Mouse (Mus musculus): ENCODE results near the gene BC107364. TPM values are rescaled to one million over a fixed set of nuclear protein-coding genes. Genes with fewer than 3 reads are reported as not detected.
A peak's percentile ranks its signal among the peaks of the same experiment; 100 is the strongest.
"Not testable (repeated sequence)": the region's sequence is repeated elsewhere in the genome, so short reads cannot be mapped to it uniquely, and the experiment has no call there.

Gene BC107364
- not detected in 2 replicates for polyA plus RNA-seq (2015; fragmentation: Nextera tagmentation; extraction: Ambion mirVana)

DNA sequence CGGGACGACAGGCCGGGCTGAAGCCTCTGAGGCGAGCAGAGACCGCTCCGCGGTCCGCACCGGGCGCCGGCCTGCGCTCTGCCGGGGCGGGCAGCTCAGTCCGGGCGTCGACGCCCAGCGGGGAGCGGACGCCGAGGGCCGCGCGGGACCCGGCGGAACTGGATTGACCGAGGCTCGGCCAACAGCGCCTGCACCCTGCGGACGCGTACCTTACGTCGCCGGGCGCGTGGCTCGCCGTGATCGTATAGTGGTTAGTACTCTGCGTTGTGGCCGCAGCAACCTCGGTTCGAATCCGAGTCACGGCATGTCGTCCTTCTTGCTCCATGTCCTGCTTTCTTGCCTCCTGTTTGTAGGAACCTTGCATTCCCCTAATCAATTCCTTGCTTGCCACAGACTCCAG, at the start of gene BC107364:
BC107364 (minus strand) TSS at position 45 of the 400 bp plus-strand sequence.
- not testable (repeated sequence) for H3K4me1 ChIP-seq (ENCODE audit: control insufficient read depth, low read depth, low read length); H3K27me3 ChIP-seq (ENCODE audit: control insufficient read depth, insufficient read depth, low read depth, low read length); H3K4me2 ChIP-seq (ENCODE audit: low read depth, low read length); H3K4me3 ChIP-seq (ENCODE audit: low read depth, low read length); H3K27ac ChIP-seq (ENCODE audit: low read length); H3K36me3 ChIP-seq (ENCODE audit: control insufficient read depth, insufficient read depth); H3K9ac ChIP-seq (ENCODE audit: low read depth, low read length); H3K9me3 ChIP-seq (replicated peaks; ENCODE audit: control insufficient read depth, low read length)
- ATAC-seq (ENCODE audit: low read depth), result peak; percentile 58
- no CpG with 5 or more reads among the region's 48 CpGs for WGBS (ENCODE audit: insufficient replicate concordance)

DNA sequence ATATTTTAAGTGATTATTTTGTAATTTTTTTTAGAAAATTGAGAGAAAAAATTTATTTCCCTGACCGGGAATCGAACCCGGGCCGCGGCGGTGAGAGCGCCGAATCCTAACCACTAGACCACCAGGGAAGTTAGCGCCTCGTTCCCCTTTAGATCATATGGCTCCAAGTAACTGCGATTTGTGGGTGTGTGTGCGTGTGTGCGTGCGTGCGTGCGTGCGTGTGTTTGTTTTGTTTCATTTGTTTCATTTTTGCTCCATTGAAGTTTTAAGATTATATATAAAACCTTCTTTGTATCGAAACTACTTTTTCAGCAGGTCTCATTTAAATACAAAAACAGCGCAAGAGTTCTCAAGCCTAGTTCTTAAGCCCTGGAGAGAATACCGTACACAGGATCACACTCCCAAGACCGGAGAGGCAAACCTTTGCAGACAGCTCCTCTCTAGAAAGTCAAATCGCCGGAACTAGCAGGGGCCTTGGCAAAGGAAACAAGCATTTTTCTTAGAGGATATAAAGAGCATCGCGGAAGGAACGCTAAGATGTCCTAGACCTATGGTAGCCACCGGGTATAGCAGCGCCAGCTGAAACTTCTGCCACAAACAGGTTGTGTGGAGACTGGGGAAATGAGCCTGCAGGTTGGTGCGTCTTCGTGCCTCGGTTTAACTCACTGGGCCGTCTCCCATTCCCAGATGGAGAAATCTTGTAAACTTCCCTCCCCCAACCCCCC, 49.4 kb upstream of the BC107364 start:
- Histone ChIP-seq H3K36me3 (ENCODE audit: control insufficient read depth, insufficient read depth) (no peaks in the 10 kb centered on the region), H3K9me3 (replicated peaks; ENCODE audit: control insufficient read depth, low read length) (no peaks in the 10 kb centered on the region), H3K27ac (ENCODE audit: low read length) (peak overlapping the region; percentile 89), H3K27me3 (ENCODE audit: control insufficient read depth, insufficient read depth, low read depth, low read length) (no peaks in the 10 kb centered on the region), H3K4me2 (ENCODE audit: low read depth, low read length) (peak overlapping the region; percentile 96), H3K4me1 (ENCODE audit: control insufficient read depth, low read depth, low read length) (peaks cover 10% of the 10 kb centered on the region), H3K9ac (ENCODE audit: low read depth, low read length) (peak overlapping the region; percentile 71), H3K4me3 (ENCODE audit: low read depth, low read length) (peak overlapping the region; percentile 75)
- ATAC-seq (ENCODE audit: low read depth), result peak; percentile 60
- under 1% methylated on average over 32 of the region's 32 CpGs for WGBS (ENCODE audit: insufficient replicate concordance)

DNA sequence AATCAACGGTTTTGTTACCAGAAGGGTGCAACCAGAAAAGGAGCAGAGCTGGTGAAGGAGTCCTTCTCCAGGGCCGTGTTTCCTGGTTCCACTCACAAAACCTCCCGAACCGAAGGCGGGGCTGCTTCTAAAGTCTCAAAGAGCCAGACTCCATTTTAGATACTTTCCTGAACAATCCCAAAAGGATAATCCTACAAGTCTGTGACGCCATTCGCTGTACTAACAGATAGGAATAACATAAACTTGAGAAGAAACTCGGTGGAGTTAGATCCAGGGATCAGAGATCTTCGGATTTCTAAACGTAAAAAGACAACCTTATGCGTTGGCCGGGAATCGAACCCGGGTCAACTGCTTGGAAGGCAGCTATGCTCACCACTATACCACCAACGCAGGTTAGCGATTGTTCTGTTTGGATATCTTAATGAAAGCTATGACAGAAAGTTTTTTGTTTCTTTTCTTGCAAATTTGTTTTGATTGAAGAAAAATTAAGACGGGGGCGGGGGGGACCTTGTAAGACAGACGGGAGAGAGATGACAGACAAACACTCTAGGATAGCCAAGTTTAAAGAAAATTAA, 48.7 kb upstream of the BC107364 start:
- ATAC-seq (ENCODE audit: low read depth), result peak; percentile 70
- Histone ChIP-seq H3K9me3 (replicated peaks; ENCODE audit: control insufficient read depth, low read length) (no peaks in the 10 kb centered on the region), H3K36me3 (ENCODE audit: control insufficient read depth, insufficient read depth) (no peaks in the 10 kb centered on the region), H3K9ac (ENCODE audit: low read depth, low read length) (peak overlapping the region; percentile 81), H3K4me3 (ENCODE audit: low read depth, low read length) (peak overlapping the region; percentile 75), H3K4me1 (ENCODE audit: control insufficient read depth, low read depth, low read length) (peaks cover 12% of the 10 kb centered on the region), H3K4me2 (ENCODE audit: low read depth, low read length) (peak overlapping the region; percentile 96), H3K27me3 (ENCODE audit: control insufficient read depth, insufficient read depth, low read depth, low read length) (no peaks in the 10 kb centered on the region), H3K27ac (ENCODE audit: low read length) (peak overlapping the region; percentile 94)
- under 1% methylated on average over 19 of the region's 19 CpGs for WGBS (ENCODE audit: insufficient replicate concordance)

DNA sequence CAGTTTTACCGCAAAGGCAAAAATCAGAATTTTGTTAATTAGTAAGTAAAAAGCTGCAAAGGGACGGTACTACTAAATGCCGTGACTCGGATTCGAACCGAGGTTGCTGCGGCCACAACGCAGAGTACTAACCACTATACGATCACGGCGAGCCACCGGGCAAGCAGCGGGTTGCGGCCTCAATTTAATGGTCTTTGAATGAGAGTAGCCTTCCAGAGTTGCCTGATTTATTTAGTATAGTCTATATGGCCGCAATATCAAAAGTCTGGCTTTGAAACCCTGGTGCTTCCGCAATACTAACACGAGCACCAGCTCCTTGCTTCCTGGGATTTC, 48.1 kb upstream of the BC107364 start:
- Histone ChIP-seq H3K27me3 (ENCODE audit: control insufficient read depth, insufficient read depth, low read depth, low read length) (no peaks in the 10 kb centered on the region), H3K4me2 (ENCODE audit: low read depth, low read length) (peak overlapping the region; percentile 96), H3K36me3 (ENCODE audit: control insufficient read depth, insufficient read depth) (no peaks in the 10 kb centered on the region), H3K27ac (ENCODE audit: low read length) (peak overlapping the region; percentile 94), H3K4me3 (ENCODE audit: low read depth, low read length) (peak overlapping the region; percentile 75), H3K9ac (ENCODE audit: low read depth, low read length) (peak overlapping the region; percentile 81), H3K9me3 (replicated peaks; ENCODE audit: control insufficient read depth, low read length) (no peaks in the 10 kb centered on the region), H3K4me1 (ENCODE audit: control insufficient read depth, low read depth, low read length) (peaks cover 12% of the 10 kb centered on the region)
- peak; percentile 74 for ATAC-seq (ENCODE audit: low read depth)
- under 1% methylated on average over 17 of the region's 17 CpGs for WGBS (ENCODE audit: insufficient replicate concordance)

DNA sequence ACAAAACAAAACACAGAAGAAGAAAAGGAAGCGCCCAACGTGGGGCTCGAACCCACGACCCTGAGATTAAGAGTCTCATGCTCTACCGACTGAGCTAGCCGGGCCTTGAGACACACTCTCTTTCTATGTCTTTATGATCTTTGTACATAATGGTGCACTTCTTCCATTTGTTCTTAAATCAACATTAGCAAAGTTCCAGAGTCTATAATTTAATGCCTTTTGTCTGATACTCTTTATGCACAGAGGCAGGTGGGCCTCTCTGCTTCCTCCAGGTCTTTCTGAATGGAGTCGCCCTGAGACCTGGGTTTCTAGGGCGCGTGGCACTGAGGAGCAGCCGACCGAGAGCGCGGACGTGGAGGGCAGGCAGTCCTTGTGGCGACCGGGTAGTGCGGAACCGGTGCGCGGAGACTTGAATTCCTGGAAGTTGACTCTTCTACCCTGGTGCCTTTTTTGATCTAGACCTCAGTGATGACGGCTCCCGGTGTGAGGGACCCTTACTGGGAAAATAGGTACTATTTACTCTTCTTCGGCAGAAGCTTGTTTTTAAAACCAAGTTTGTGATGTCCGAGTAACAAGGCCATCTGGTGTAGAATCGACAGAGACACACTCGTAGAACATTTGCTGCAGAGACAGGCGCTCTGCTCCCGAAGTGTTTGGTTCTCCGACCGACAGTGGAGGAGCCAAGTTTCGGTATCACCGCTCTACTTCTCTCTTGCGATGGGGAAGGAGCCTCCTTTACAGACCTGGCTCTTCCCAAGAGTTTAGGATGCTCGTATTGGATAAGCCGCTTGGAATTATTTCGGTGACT, 47.6 kb upstream of the BC107364 start:
- peak overlapping the region; percentile 93 for H3K27ac ChIP-seq (ENCODE audit: low read length)
- peak overlapping the region; percentile 96 for H3K4me2 ChIP-seq (ENCODE audit: low read depth, low read length)
- H3K9me3 ChIP-seq (replicated peaks; ENCODE audit: control insufficient read depth, low read length), result no peaks in the 10 kb centered on the region
- peak overlapping the region; percentile 75 for H3K4me3 ChIP-seq (ENCODE audit: low read depth, low read length)
- peak overlapping the region; percentile 75 for H3K9ac ChIP-seq (ENCODE audit: low read depth, low read length)
- peaks cover 12% of the 10 kb centered on the region for H3K4me1 ChIP-seq (ENCODE audit: control insufficient read depth, low read depth, low read length)
- under 1% methylated on average over 36 of the region's 36 CpGs for WGBS (ENCODE audit: insufficient replicate concordance)
- H3K27me3 ChIP-seq (ENCODE audit: control insufficient read depth, insufficient read depth, low read depth, low read length), result no peaks in the 10 kb centered on the region
- peak; percentile 50 for ATAC-seq (ENCODE audit: low read depth)
- no peaks in the 10 kb centered on the region for H3K36me3 ChIP-seq (ENCODE audit: control insufficient read depth, insufficient read depth)

DNA sequence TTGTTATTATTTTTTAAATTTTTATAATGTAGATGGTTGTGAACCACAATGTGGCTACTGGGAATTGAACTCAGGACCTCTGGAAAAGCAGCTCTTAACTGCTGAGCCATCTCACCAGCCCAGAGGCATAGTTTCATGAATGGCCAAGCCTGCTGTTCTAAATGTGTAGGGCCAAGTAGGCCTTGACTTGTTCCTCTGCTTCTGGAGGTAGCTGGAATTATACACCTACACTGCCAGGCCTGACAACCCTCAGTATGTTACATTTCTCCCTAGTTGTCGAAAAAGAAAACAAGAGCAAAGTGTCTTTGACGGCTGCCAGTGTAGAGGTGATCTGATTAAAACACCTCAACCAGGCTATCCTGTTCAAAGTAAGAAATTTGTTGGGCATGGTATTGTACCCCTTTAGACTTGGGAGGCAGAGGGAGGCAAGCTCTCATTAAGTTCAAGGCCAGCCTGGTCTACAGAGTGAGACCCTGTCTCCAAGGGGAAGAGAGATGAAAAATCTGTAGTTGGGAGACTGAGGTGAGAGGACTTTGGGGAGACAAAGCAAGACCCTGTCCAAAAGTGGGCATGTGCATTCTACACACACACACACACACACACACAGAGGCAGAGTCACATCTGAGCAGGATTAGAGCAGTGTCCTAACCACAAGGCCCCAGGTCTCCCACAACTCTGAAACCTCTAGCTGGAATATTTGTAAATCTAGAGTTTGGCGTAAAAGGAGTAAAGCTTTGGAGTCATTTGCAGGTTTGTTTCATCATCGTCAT, 46.6 kb upstream of the BC107364 start:
- H3K4me3 ChIP-seq (ENCODE audit: low read depth, low read length), result no peak overlapping the region
- no peak overlapping the region for H3K9ac ChIP-seq (ENCODE audit: low read depth, low read length)
- H3K36me3 ChIP-seq (ENCODE audit: control insufficient read depth, insufficient read depth), result no peaks in the 10 kb centered on the region
- H3K27ac ChIP-seq (ENCODE audit: low read length), result no peak overlapping the region
- no peak for ATAC-seq (ENCODE audit: low read depth)
- no peaks in the 10 kb centered on the region for H3K9me3 ChIP-seq (replicated peaks; ENCODE audit: control insufficient read depth, low read length)
- WGBS (ENCODE audit: insufficient replicate concordance), result 70% methylated on average over 4 of the region's 4 CpGs
- H3K27me3 ChIP-seq (ENCODE audit: control insufficient read depth, insufficient read depth, low read depth, low read length), result no peaks in the 10 kb centered on the region
- no peak overlapping the region for H3K4me2 ChIP-seq (ENCODE audit: low read depth, low read length)
- peaks cover 12% of the 10 kb centered on the region for H3K4me1 ChIP-seq (ENCODE audit: control insufficient read depth, low read depth, low read length)

DNA sequence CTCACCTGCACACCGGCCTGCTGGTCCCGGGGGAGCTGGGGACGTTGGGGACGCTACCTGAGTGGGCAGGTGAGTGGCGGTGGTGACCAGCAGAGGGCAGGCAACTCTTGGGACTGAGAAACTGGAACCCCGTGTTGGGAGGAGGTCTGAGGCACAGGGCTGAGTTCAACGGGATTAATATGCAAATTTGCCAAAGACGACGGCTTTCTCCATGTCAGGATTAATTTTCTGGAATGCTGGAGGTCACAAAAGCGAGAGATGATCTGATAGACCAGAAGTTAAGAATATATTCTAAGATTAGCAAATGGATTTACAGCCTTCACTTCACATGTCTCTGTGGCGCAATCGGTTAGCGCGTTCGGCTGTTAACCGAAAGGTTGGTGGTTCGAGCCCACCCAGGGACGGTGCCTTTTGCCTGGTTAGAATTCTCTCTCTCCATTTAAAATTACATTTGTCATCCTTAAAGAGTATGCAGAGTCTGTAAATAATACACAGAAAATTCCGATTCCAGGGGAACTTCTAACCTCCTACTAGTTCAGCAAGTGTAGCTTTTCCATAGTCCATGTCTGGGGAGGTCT, 45.4 kb upstream of the BC107364 start:
- Histone ChIP-seq H3K9ac (ENCODE audit: low read depth, low read length) (peak overlapping the region; percentile 66), H3K9me3 (replicated peaks; ENCODE audit: control insufficient read depth, low read length) (no peaks in the 10 kb centered on the region), H3K27me3 (ENCODE audit: control insufficient read depth, insufficient read depth, low read depth, low read length) (no peaks in the 10 kb centered on the region), H3K4me1 (ENCODE audit: control insufficient read depth, low read depth, low read length) (peaks cover 12% of the 10 kb centered on the region), H3K27ac (ENCODE audit: low read length) (peak overlapping the region; percentile 53), H3K4me2 (ENCODE audit: low read depth, low read length) (peak overlapping the region; percentile 86), H3K36me3 (ENCODE audit: control insufficient read depth, insufficient read depth) (no peaks in the 10 kb centered on the region), H3K4me3 (ENCODE audit: low read depth, low read length) (peak overlapping the region; percentile 66)
- WGBS (ENCODE audit: insufficient replicate concordance), result under 1% methylated on average over 19 of the region's 19 CpGs
- peak; percentile 35 for ATAC-seq (ENCODE audit: low read depth)

DNA sequence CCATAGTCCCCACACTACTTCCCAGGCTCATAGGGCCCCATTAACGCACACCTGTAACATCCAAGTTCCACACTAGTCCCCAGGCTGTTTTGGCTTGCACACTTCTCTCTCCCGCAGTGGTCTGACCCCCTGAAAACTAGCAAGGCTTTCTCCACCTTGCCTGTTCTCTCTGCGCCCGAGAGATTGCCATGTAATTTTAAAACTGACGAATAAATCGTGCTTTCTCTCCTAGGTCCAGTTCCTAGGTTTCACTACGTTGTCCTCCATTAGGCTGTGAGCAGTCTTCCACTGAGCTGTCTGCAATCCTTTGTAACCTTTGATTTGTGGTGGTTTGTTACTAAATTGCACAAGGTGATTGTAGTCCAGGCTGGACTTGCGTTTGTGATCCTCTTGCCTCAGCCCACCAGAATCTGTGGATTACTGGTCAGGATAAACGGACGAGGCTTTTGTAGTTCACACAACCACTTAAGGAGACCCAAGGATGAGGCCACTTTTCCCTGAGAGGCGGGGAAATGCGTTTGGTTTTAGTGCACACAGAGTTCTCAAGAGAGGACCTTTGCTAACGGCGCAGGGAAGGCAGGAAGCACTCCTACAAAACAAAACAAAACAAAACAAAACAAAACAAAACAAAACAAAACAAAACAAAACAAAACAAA, 44.6 kb upstream of the BC107364 start:
- not testable (repeated sequence) for ATAC-seq (ENCODE audit: low read depth); H3K27me3 ChIP-seq (ENCODE audit: control insufficient read depth, insufficient read depth, low read depth, low read length); H3K36me3 ChIP-seq (ENCODE audit: control insufficient read depth, insufficient read depth); H3K9me3 ChIP-seq (replicated peaks; ENCODE audit: control insufficient read depth, low read length); H3K27ac ChIP-seq (ENCODE audit: low read length)
- 19% methylated on average over 14 of the region's 14 CpGs for WGBS (ENCODE audit: insufficient replicate concordance)
- Histone ChIP-seq H3K4me3 (ENCODE audit: low read depth, low read length) (peak overlapping the region; percentile 66), H3K4me1 (ENCODE audit: control insufficient read depth, low read depth, low read length) (peaks cover 12% of the 10 kb centered on the region), H3K9ac (ENCODE audit: low read depth, low read length) (peak overlapping the region; percentile 66), H3K4me2 (ENCODE audit: low read depth, low read length) (peak overlapping the region; percentile 86)

Measured in liver, embryonic 16.5 days (tissue).